Comparison of ENCODE assay signal across 31 mouse cellular contexts in the genomic region with DNA sequence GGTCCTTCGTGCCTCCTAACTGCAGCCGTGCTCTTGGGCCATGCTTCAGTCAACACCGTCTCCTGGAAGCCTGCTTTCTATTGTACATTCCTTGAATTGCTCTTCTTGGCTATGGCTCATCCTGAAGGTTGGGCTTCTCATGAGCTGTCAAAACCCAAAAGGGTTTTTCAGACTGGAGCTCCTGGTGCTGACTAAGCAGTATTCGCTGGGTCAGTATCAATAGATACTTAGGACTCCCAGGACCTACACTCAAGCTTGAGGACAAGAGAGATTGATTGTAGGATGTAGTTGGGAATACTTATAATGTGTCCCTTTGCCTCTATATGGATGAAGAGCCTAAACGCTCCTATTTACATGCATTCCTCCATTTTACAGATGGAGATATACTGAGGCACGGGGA. TPM values are rescaled to one million over a fixed set of nuclear protein-coding genes. Genes with fewer than 3 reads are reported as not detected.
"Had no signal": no experiment of that assay in that cellular context is flagged by ENCODE, and none has a peak within 500 bp of the region (broad histone marks: within the 10 kb centered on the region; RNA-seq: fewer than 3 reads in every experiment).

No protein-coding gene starts in this region.

- H3K27ac ChIP-seq: gastrocnemius, adult 2 months; heart, adult 2 months; heart, embryonic 13.5 days; heart, embryonic 15.5 days; hindbrain, embryonic 13.5 days; hindbrain, embryonic 15.5 days; hindbrain, postnatal 0 days; kidney, embryonic 15.5 days; kidney, postnatal 0 days; limb, embryonic 13.5 days; limb, embryonic 15.5 days had no signal

- ATAC-seq: hindbrain, postnatal 0 days; intestine, embryonic 16.5 days had no signal

- H3K9me3 ChIP-seq: heart, embryonic 13.5 days; heart, embryonic 15.5 days; hindbrain, embryonic 13.5 days; hindbrain, embryonic 15.5 days; kidney, embryonic 15.5 days; limb, embryonic 13.5 days; limb, embryonic 15.5 days had no signal

- H3K36me3 ChIP-seq: heart, embryonic 13.5 days; heart, embryonic 15.5 days; hindbrain, embryonic 13.5 days; hindbrain, embryonic 15.5 days; kidney, embryonic 15.5 days; limb, embryonic 13.5 days; limb, embryonic 15.5 days had no signal

- H3K27me3 ChIP-seq: heart, embryonic 15.5 days; hindbrain, embryonic 13.5 days; hindbrain, embryonic 15.5 days; kidney, embryonic 15.5 days; limb, embryonic 13.5 days; limb, embryonic 15.5 days had no signal

- H3K4me1 ChIP-seq: heart, embryonic 13.5 days; heart, embryonic 15.5 days; hindbrain, embryonic 13.5 days; hindbrain, embryonic 15.5 days; kidney, embryonic 15.5 days had no signal

- DNase-seq: gastrocnemius, adult 2 months; gastrocnemius, postnatal 10 days; gastrocnemius, postnatal 25 days; heart, adult 2 months; heart, postnatal 14 days; heart, postnatal 36 days; kidney, adult 11 months; kidney, adult 2 months; kidney, adult 9 months; kidney, postnatal 14 days; kidney, postnatal 36 days; layer of hippocampus, adult 9-11 months; layer of hippocampus, postnatal 36 days; left cerebral cortex, postnatal 4 days had no signal

- H3K9ac ChIP-seq: heart, embryonic 13.5 days; heart, embryonic 15.5 days; hindbrain, embryonic 13.5 days; hindbrain, embryonic 15.5 days; kidney, embryonic 15.5 days; limb, embryonic 13.5 days; limb, embryonic 15.5 days had no signal

- H3K4me3 ChIP-seq: gastrocnemius, adult 2 months; heart, adult 2 months; heart, embryonic 13.5 days; heart, embryonic 15.5 days; hindbrain, embryonic 13.5 days; hindbrain, embryonic 15.5 days; kidney, embryonic 15.5 days; limb, embryonic 13.5 days; limb, embryonic 15.5 days had no signal

RNA-seq across cellular contexts. Expression of gene B430306N03Rik, which starts 9.2 kb away (rescaled TPM):
- total RNA-seq: gastrocnemius, adult 2 months; gastrocnemius, postnatal 25 days; layer of hippocampus, postnatal 14 days; left cerebral cortex, postnatal 10 days had no signal
- polyA plus RNA-seq: hindbrain, embryonic 11.5 days; hindbrain, postnatal 0 days had no signal

RNA-seq across cellular contexts. Expression of gene Trem2, which starts 21.1 kb away (rescaled TPM):
- total RNA-seq: hematopoietic stem cell, adult 5-6 weeks had no signal

RNA-seq across cellular contexts. Expression of gene Treml2, which starts 25.8 kb away (rescaled TPM):
- total RNA-seq: gastrocnemius, adult 2 months had no signal
- polyA plus RNA-seq: heart, postnatal 0 days had no signal

RNA-seq across cellular contexts. Expression of gene Treml1, which starts 34.6 kb away (rescaled TPM):
- total RNA-seq: gastrocnemius, adult 2 months; gastrocnemius, postnatal 10 days; layer of hippocampus, postnatal 36 days; left cerebral cortex, postnatal 25 days; left cerebral cortex, postnatal 4 days had no signal
- polyA plus RNA-seq: hindbrain, postnatal 0 days; large intestine, adult 2 months had no signal
